Mouse (Mus musculus): Measurements from ENCODE around the gene Cd163. TPM values are rescaled to one million over a fixed set of nuclear protein-coding genes. Genes with fewer than 3 reads are reported as not detected.

Cd163 gene
- polyA plus RNA-seq (2014; fragmentation: Nextera tagmentation; extraction: Ambion mirVana) = not detected in 2 replicates

- Histone ChIP-seq H3K27me3 (ENCODE audit: control insufficient read depth, insufficient read depth, low read length) (no peaks in the 10 kb centered on the region), H3K36me3 (replicated peaks; ENCODE audit: control insufficient read depth, insufficient read depth, low read depth, low read length) (no peaks in the 10 kb centered on the region), H3K9me3 (replicated peaks; ENCODE audit: control insufficient read depth, low read length) (no peaks in the 10 kb centered on the region), H3K4me3 (ENCODE audit: low read depth, low read length) (no peak within 1 kb of the TSS), H3K9ac (replicated peaks; ENCODE audit: low read length) (no peak within 1 kb of the TSS), H3K27ac (replicated peaks; ENCODE audit: low read depth, low read length) (no peak within 1 kb of the TSS), H3K4me1 (ENCODE audit: control insufficient read depth, insufficient read depth, low read length) (no peaks in the 10 kb centered on the region), H3K4me2 (ENCODE audit: low read depth, low read length) (no peak within 1 kb of the TSS)
- WGBS = 87% methylated on average over 4 of the region's 4 CpGs
- no peak for DNase-seq (ENCODE audit: low spot score)
- no peak for ATAC-seq (replicated peaks; ENCODE audit: insufficient number of reproducible peaks, low FRiP score, low TSS enrichment, low read depth)
Measured at GRCm38 (mm10) chr6:124304356-124304755, at the start of gene Cd163. Cd163 (plus strand) TSS chr6:124304656.

- Histone ChIP-seq H3K4me2 (ENCODE audit: low read depth, low read length) (no peak overlapping the region), H3K9me3 (replicated peaks; ENCODE audit: control insufficient read depth, low read length) (no peaks in the 10 kb centered on the region), H3K36me3 (replicated peaks; ENCODE audit: control insufficient read depth, insufficient read depth, low read depth, low read length) (no peaks in the 10 kb centered on the region), H3K4me1 (ENCODE audit: control insufficient read depth, insufficient read depth, low read length) (no peaks in the 10 kb centered on the region), H3K4me3 (ENCODE audit: low read depth, low read length) (no peak overlapping the region), H3K27ac (replicated peaks; ENCODE audit: low read depth, low read length) (no peak overlapping the region), H3K27me3 (ENCODE audit: control insufficient read depth, insufficient read depth, low read length) (no peaks in the 10 kb centered on the region), H3K9ac (replicated peaks; ENCODE audit: low read length) (no peak overlapping the region)
- WGBS = 22% methylated on average over 6 of the region's 6 CpGs
- DNase-seq (ENCODE audit: low spot score) (peak; percentile 49), ATAC-seq (replicated peaks; ENCODE audit: insufficient number of reproducible peaks, low FRiP score, low TSS enrichment, low read depth) (no peak)
Measured at GRCm38 (mm10) chr6:124255721-124256470, 48.6 kb upstream of the Cd163 start.

- no peaks in the 10 kb centered on the region for H3K36me3 ChIP-seq (replicated peaks; ENCODE audit: control insufficient read depth, insufficient read depth, low read depth, low read length)
Measured at GRCm38 (mm10) chr6:124260198-124260931, 44.1 kb upstream of the Cd163 start.

GRCm38 (mm10) chr6:124262696-124263095 is 41.8 kb upstream of the Cd163 start:
- DNase-seq (ENCODE audit: low spot score) (peak; percentile 80), ATAC-seq (replicated peaks; ENCODE audit: insufficient number of reproducible peaks, low FRiP score, low TSS enrichment, low read depth) (0 out of 2 replicates have a peak, but pooled peaks have one; percentile 49)
- no peaks in the 10 kb centered on the region for H3K36me3 ChIP-seq (replicated peaks; ENCODE audit: control insufficient read depth, insufficient read depth, low read depth, low read length)
- H3K27me3 ChIP-seq (ENCODE audit: control insufficient read depth, insufficient read depth, low read length) = no peaks in the 10 kb centered on the region
- H3K9me3 ChIP-seq (replicated peaks; ENCODE audit: control insufficient read depth, low read length) = no peaks in the 10 kb centered on the region
- H3K4me3 ChIP-seq (ENCODE audit: low read depth, low read length) = no peak overlapping the region
- 3% methylated on average over 3 of the region's 3 CpGs for WGBS
- no peak overlapping the region for H3K27ac ChIP-seq (replicated peaks; ENCODE audit: low read depth, low read length)
- no peak overlapping the region for H3K9ac ChIP-seq (replicated peaks; ENCODE audit: low read length)
- no peak overlapping the region for H3K4me2 ChIP-seq (ENCODE audit: low read depth, low read length)
- no peaks in the 10 kb centered on the region for H3K4me1 ChIP-seq (ENCODE audit: control insufficient read depth, insufficient read depth, low read length)

More at GRCm38 (mm10) chr6:124260198-124260931, 44.1 kb upstream of the Cd163 start:
- Histone ChIP-seq H3K27me3 (ENCODE audit: control insufficient read depth, insufficient read depth, low read length) (no peaks in the 10 kb centered on the region), H3K27ac (replicated peaks; ENCODE audit: low read depth, low read length) (no peak overlapping the region), H3K9ac (replicated peaks; ENCODE audit: low read length) (no peak overlapping the region), H3K4me2 (ENCODE audit: low read depth, low read length) (no peak overlapping the region), H3K4me3 (ENCODE audit: low read depth, low read length) (no peak overlapping the region), H3K9me3 (replicated peaks; ENCODE audit: control insufficient read depth, low read length) (no peaks in the 10 kb centered on the region), H3K4me1 (ENCODE audit: control insufficient read depth, insufficient read depth, low read length) (no peaks in the 10 kb centered on the region)
- peak; percentile 85 for DNase-seq (ENCODE audit: low spot score)
- peak; percentile 79 for ATAC-seq (replicated peaks; ENCODE audit: insufficient number of reproducible peaks, low FRiP score, low TSS enrichment, low read depth)
- 23% methylated on average over 10 of the region's 14 CpGs for WGBS

GRCm38 (mm10) chr6:124273231-124273880 is 31.1 kb upstream of the Cd163 start:
- H3K27ac ChIP-seq (replicated peaks; ENCODE audit: low read depth, low read length) = no peak overlapping the region
- 77% methylated on average over 5 of the region's 5 CpGs for WGBS
- H3K4me1 ChIP-seq (ENCODE audit: control insufficient read depth, insufficient read depth, low read length) = no peaks in the 10 kb centered on the region
- H3K36me3 ChIP-seq (replicated peaks; ENCODE audit: control insufficient read depth, insufficient read depth, low read depth, low read length) = no peaks in the 10 kb centered on the region
- no peak overlapping the region for H3K4me2 ChIP-seq (ENCODE audit: low read depth, low read length)
- no peaks in the 10 kb centered on the region for H3K27me3 ChIP-seq (ENCODE audit: control insufficient read depth, insufficient read depth, low read length)
- no peak overlapping the region for H3K9ac ChIP-seq (replicated peaks; ENCODE audit: low read length)
- no peak overlapping the region for H3K4me3 ChIP-seq (ENCODE audit: low read depth, low read length)
- H3K9me3 ChIP-seq (replicated peaks; ENCODE audit: control insufficient read depth, low read length) = no peaks in the 10 kb centered on the region
- no peak for ATAC-seq (replicated peaks; ENCODE audit: insufficient number of reproducible peaks, low FRiP score, low TSS enrichment, low read depth)
- DNase-seq (ENCODE audit: low spot score) = no peak

GRCm38 (mm10) chr6:124277641-124278040 is 26.8 kb upstream of the Cd163 start:
- no peaks in the 10 kb centered on the region for H3K27me3 ChIP-seq (ENCODE audit: control insufficient read depth, insufficient read depth, low read length)
- no peak overlapping the region for H3K4me3 ChIP-seq (ENCODE audit: low read depth, low read length)
- 68% methylated on average over 5 of the region's 5 CpGs for WGBS
- H3K9me3 ChIP-seq (replicated peaks; ENCODE audit: control insufficient read depth, low read length) = no peaks in the 10 kb centered on the region
- H3K4me2 ChIP-seq (ENCODE audit: low read depth, low read length) = no peak overlapping the region
- ATAC-seq (replicated peaks; ENCODE audit: insufficient number of reproducible peaks, low FRiP score, low TSS enrichment, low read depth) = no peak
- no peaks in the 10 kb centered on the region for H3K36me3 ChIP-seq (replicated peaks; ENCODE audit: control insufficient read depth, insufficient read depth, low read depth, low read length)
- H3K9ac ChIP-seq (replicated peaks; ENCODE audit: low read length) = no peak overlapping the region
- no peaks in the 10 kb centered on the region for H3K4me1 ChIP-seq (ENCODE audit: control insufficient read depth, insufficient read depth, low read length)
- H3K27ac ChIP-seq (replicated peaks; ENCODE audit: low read depth, low read length) = no peak overlapping the region
- DNase-seq (ENCODE audit: low spot score) = no peak

GRCm38 (mm10) chr6:124278291-124278690 is 26.2 kb upstream of the Cd163 start:
- ATAC-seq (replicated peaks; ENCODE audit: insufficient number of reproducible peaks, low FRiP score, low TSS enrichment, low read depth) = no peak
- no peak overlapping the region for H3K4me3 ChIP-seq (ENCODE audit: low read depth, low read length)
- no peak for DNase-seq (ENCODE audit: low spot score)
- 83% methylated on average over 5 of the region's 5 CpGs for WGBS
- no peaks in the 10 kb centered on the region for H3K27me3 ChIP-seq (ENCODE audit: control insufficient read depth, insufficient read depth, low read length)
- H3K9me3 ChIP-seq (replicated peaks; ENCODE audit: control insufficient read depth, low read length) = no peaks in the 10 kb centered on the region
- H3K36me3 ChIP-seq (replicated peaks; ENCODE audit: control insufficient read depth, insufficient read depth, low read depth, low read length) = no peaks in the 10 kb centered on the region
- H3K4me2 ChIP-seq (ENCODE audit: low read depth, low read length) = no peak overlapping the region
- no peak overlapping the region for H3K27ac ChIP-seq (replicated peaks; ENCODE audit: low read depth, low read length)
- no peak overlapping the region for H3K9ac ChIP-seq (replicated peaks; ENCODE audit: low read length)
- no peaks in the 10 kb centered on the region for H3K4me1 ChIP-seq (ENCODE audit: control insufficient read depth, insufficient read depth, low read length)
